Mouse (Mus musculus) hindbrain, embryonic 12.5 days (tissue): Measurements from ENCODE around the gene Mcat. TPM values are rescaled to one million over a fixed set of nuclear protein-coding genes. Genes with fewer than 3 reads are reported as not detected.

Source experiments
- ATAC-seq: fragments of 200-750 bp; cut with Nextera tagmentation; 2 replicates; pipeline ENCODE4 v1.8.0; 2017; ENCODE audit warnings: moderate TSS enrichment; ENCODE audit not compliant: low FRiP score
- H3K27ac ChIP-seq: fragments of 300-500 bp; sonication (generic); 2 replicates; pipeline ENCODE4 v1.5.1; 2016; ENCODE audit warnings: mild to moderate bottlenecking
- H3K27me3 ChIP-seq: fragments of 300-500 bp; sonication (generic); 2 replicates; pipeline ENCODE4 v1.6.1; 2016; ENCODE audit warnings: mild to moderate bottlenecking
- H3K36me3 ChIP-seq: fragments of 300-500 bp; sonication (generic); 2 replicates; pipeline ENCODE4 v1.6.1; 2016; ENCODE audit warnings: mild to moderate bottlenecking
- H3K4me1 ChIP-seq: fragments of 300-500 bp; sonication (generic); 2 replicates; pipeline ENCODE4 v1.6.1; 2016
- H3K4me2 ChIP-seq: fragments of 300-500 bp; sonication (generic); replicated peaks from 2 replicates; pipeline ENCODE4 v1.6.1; 2016; ENCODE audit warnings: mild to moderate bottlenecking
- H3K4me3 ChIP-seq: fragments of 300-500 bp; sonication (generic); 2 replicates; pipeline ENCODE4 v1.5.1; 2016; ENCODE audit warnings: mild to moderate bottlenecking
- H3K9ac ChIP-seq: fragments of 300-500 bp; sonication (generic); 2 replicates; pipeline ENCODE4 v1.6.1; 2016; ENCODE audit warnings: mild to moderate bottlenecking, moderate library complexity
- H3K9me3 ChIP-seq: fragments of 300-500 bp; sonication (generic); replicated peaks from 2 replicates; pipeline ENCODE4 v1.6.1; 2016; ENCODE audit warnings: mild to moderate bottlenecking
- WGBS: fragments of 180-500 bp; shearing (Covaris S2); methylation state at CpG from one replicate; pipeline ENCODE4 v1.1.7; 2016; 5-methylcytosine and 5-hydroxymethylcytosine counted together
- polyA plus RNA-seq: library from polyadenylated mRNA; unstranded; fragments of >200 nt; fragmentation: Nextera tagmentation; extraction: Ambion mirVana; gene quantifications from 2 replicates; pipeline ENCODE4 v1.2.1, GENCODE M21; 2016

Mcat gene
- polyA plus RNA-seq, 1 experiment from 2014 or later: 40.7 TPM

DNA sequence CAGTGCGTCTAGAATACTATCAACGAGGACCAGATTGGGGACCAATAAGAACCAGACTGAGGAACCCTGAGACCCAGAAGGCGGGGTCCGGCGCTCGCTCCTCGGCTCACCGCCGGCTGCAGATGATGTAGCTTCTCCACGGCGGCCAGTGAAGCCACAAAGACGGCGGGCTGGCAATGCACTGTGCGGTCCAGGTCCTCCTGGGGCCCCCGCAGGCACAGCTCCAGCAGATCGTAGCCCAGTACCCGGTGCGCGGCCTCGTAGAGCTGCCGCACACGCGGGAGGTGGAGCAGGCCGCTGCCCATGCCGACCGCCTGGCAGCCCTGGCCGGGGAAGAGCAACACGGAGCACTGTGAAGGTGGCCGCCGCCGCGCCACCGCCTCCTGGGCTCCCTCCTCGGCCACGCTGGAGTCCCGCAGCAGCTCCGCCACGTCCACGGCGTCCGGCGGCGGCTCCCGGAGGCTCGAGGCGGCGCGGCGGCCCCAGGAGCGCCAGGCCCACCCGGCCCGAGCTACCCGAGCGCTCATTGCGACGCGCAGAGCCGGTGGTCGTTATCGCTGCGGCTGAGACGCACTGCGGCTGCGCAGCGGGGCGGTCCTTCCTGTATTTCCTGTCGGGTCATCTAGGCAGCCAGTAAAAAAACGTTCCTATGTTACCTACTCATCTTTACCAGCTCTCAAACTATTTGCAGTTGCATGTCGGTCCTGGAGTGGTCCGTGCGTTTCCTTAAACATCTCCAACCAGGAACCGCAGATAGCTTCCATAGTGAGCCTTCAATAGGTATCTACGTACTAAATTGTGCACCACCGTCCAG, 8.2 kb downstream of the Mcat start:
- H3K27me3 ChIP-seq: no peaks in the 10 kb centered on the region

DNA sequence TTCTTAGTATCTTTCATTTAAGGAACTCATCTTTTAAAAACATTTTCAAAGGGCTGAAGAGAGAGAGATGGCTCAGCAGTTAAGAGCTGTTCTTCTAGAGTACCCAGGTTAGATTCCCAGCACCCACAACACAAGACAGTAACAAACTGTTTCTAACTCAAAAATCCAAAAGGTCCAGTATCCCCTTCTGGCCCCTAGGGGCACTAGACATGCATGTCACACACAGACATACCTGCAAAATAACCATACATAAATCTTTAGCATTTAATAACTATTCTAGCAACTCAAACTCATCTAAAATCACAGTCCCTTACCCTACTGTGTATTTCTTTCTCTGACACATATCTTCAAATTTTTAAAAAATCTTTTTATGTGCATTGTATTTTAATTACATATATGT, 9.8 kb downstream of the Mcat start:
- no peak overlapping the region for H3K27ac ChIP-seq
- no peaks in the 10 kb centered on the region for H3K9me3 ChIP-seq
- H3K4me1 ChIP-seq: peaks cover 7% of the 10 kb centered on the region
- no peak overlapping the region for H3K4me2 ChIP-seq
- peaks cover 30% of the 10 kb centered on the region for H3K36me3 ChIP-seq
- H3K27me3 ChIP-seq: no peaks in the 10 kb centered on the region
- H3K4me3 ChIP-seq: no peak overlapping the region
- no peak for ATAC-seq
- H3K9ac ChIP-seq: no peak overlapping the region

More for the DNA sequence above, 8.2 kb downstream of the Mcat start:
- H3K4me2 ChIP-seq: peak overlapping the region; percentile 83
- peak overlapping the region; percentile 95 for H3K27ac ChIP-seq
- H3K36me3 ChIP-seq: peaks cover 15% of the 10 kb centered on the region
- peaks cover 7% of the 10 kb centered on the region for H3K4me1 ChIP-seq
- no peaks in the 10 kb centered on the region for H3K9me3 ChIP-seq
- ATAC-seq: peak; percentile 85
- under 1% methylated on average over 73 of the region's 74 CpGs for WGBS
- H3K4me3 ChIP-seq: peak overlapping the region; percentile 92
- peak overlapping the region; percentile 98 for H3K9ac ChIP-seq

DNA sequence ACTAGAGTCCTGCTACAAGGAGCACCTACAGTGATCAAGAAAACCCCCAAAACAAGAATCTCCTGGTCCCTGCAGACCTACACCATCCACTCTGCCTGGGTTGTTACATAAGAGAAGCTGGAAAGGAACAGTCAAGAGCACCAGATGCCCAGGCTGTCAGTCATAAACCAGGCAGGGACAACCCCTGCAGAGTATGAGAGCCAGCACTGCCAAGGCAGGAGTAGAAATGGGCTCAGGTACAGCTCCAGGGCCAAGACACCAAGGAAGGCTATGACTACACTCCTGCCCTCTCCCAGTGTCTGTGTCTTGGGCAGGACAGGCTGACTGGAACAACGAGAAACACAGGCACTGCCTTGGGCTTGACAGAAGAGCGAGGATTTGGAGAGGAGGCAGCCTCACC, 13.4 kb downstream of the Mcat start:
- Histone ChIP-seq H3K4me2 (no peak overlapping the region), H3K4me3 (no peak overlapping the region), H3K27ac (no peak overlapping the region), H3K4me1 (peaks cover 7% of the 10 kb centered on the region), H3K9me3 (no peaks in the 10 kb centered on the region), H3K27me3 (no peaks in the 10 kb centered on the region), H3K36me3 (peaks cover 67% of the 10 kb centered on the region), H3K9ac (no peak overlapping the region)
- WGBS: 77% methylated on average over 2 of the region's 2 CpGs
- ATAC-seq: no peak

DNA sequence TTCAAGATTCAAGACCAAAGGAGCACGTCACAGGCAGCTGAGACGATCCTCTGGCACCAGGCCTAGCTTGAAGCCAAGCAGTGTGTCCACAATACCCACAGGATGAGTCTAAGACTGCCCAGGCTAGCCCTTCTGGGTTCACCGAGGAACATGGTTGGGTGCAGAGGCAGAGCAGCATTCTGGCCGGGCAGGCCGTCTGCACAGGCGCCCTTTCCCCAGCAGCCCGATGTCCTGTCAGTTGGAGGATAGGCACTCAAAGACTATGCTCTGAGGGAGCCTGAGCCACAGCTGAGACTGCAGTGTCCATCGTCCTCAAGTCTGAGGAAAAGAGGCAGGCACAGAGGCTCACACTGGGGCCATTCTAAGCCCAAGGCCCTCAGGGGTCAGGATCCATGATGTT, 16.4 kb downstream of the Mcat start:
- no peaks in the 10 kb centered on the region for H3K27me3 ChIP-seq
- H3K27ac ChIP-seq: no peak overlapping the region
- WGBS: 89% methylated on average over 8 of the region's 8 CpGs
- H3K4me2 ChIP-seq: no peak overlapping the region
- H3K9ac ChIP-seq: no peak overlapping the region
- no peaks in the 10 kb centered on the region for H3K9me3 ChIP-seq
- H3K4me3 ChIP-seq: no peak overlapping the region
- no peaks in the 10 kb centered on the region for H3K4me1 ChIP-seq
- peaks cover 64% of the 10 kb centered on the region for H3K36me3 ChIP-seq
- ATAC-seq: no peak

DNA sequence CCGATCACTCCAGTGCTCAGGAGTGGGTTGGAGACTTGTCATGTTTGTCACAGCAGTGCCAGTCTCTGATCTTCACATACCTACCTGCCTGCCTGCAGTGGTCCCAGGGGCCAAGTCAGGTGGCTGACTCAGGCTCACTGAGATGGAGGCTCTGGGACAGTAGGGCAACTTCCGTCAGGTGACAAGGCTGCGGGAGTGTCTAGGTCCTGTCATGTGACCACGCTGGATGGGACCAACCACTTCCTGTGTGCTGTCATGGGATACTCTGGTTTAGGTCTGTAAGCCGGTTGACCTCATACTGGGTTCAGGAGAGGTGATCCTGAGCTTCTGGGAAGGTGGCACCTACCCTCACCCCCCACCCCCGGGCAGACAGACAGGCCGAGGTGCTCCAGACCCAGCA, 17.6 kb downstream of the Mcat start:
- Histone ChIP-seq H3K27me3 (no peaks in the 10 kb centered on the region), H3K4me3 (no peak overlapping the region), H3K9ac (no peak overlapping the region), H3K27ac (no peak overlapping the region), H3K4me1 (no peaks in the 10 kb centered on the region), H3K36me3 (peaks cover 60% of the 10 kb centered on the region), H3K4me2 (no peak overlapping the region), H3K9me3 (no peaks in the 10 kb centered on the region)
- ATAC-seq: no peak
- WGBS: 90% methylated on average over 7 of the region's 7 CpGs

DNA sequence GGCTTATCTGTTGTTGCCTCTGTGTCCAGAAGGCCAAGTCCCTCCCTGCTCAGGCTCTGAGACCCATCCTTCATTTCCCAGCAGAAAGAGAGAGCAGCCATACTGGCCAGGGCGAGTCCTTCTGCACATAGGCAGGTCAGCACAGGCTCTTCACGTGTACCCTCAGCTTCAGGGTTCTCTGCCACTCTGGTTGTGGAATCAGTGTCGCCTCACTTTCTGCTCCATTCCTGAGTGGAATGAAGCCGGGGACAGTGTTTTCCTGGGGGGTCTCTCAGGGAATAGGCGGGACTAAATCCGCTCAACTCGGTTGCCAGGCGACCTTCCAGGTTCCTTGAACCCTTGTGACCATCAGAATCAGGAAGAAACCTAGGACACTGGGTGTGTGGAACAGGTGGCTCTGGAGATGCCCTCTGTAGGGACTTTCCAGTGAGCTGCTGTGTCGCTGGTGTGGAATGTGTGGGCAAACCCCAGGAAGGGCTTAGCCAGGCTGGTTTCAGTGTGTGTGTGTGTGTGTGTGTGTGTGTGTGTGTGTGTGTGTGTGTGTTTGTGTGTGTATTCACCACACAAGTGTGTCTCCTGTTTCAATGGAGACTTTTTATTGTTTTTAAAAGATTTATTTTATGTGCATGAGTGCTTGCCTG, 21.8 kb downstream of the Mcat start:
- Histone ChIP-seq H3K4me2 (no peak overlapping the region), H3K27ac (no peak overlapping the region), H3K4me1 (no peaks in the 10 kb centered on the region), H3K9ac (no peak overlapping the region), H3K27me3 (no peaks in the 10 kb centered on the region), H3K9me3 (no peaks in the 10 kb centered on the region), H3K36me3 (peaks cover 17% of the 10 kb centered on the region), H3K4me3 (no peak overlapping the region)
- 87% methylated on average over 9 of the region's 9 CpGs for WGBS
- no peak for ATAC-seq

DNA sequence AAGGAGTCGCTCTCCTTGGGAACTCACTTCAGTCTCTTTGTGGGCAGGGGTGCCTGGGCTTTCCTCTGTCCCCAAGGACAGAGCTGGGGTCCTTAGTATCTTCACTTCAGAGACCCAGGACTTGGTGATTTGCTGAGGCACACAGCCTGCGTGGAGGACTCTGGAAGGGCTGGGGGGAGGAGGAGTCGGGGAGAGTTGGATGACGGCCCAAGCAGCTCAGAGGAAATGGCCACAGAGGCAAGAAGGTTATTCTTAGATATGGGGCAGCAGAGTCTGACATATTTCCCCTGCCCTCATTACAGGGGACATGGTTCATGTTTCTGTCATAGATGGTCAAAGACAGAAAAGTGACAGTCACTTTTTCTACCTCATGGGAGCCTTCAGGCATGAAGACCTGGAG, 23.7 kb downstream of the Mcat start:
- ATAC-seq: no peak
- Histone ChIP-seq H3K4me1 (no peaks in the 10 kb centered on the region), H3K4me2 (no peak overlapping the region), H3K27me3 (no peaks in the 10 kb centered on the region), H3K27ac (no peak overlapping the region), H3K9ac (no peak overlapping the region), H3K36me3 (no peaks in the 10 kb centered on the region), H3K9me3 (no peaks in the 10 kb centered on the region), H3K4me3 (no peak overlapping the region)
- 80% methylated on average over 4 of the region's 4 CpGs for WGBS

DNA sequence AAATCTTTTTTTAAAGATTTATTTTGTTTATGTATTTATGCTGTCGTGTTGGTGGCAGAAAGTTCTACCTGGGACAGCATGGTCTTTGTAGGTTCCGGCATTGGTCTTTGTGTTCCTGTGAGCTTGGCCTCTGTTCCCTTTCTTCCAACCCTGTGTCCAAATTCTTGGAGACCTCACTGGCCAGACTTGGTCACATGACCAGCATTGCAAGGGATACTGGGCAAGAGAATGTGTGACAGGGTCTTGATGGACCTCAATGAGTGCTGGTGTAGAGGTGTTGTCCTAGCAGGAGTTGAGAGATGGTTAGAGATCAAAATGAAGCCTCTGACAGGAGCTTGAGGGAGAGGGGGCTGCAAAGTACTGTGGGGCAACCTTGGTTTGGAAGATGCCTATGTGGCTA, 24.7 kb downstream of the Mcat start:
- Histone ChIP-seq H3K9ac (no peak overlapping the region), H3K27me3 (no peaks in the 10 kb centered on the region), H3K4me3 (no peak overlapping the region), H3K4me2 (no peak overlapping the region), H3K27ac (no peak overlapping the region), H3K36me3 (no peaks in the 10 kb centered on the region), H3K9me3 (no peaks in the 10 kb centered on the region), H3K4me1 (no peaks in the 10 kb centered on the region)
- 94% methylated on average over 2 of the region's 2 CpGs for WGBS
- ATAC-seq: no peak

DNA sequence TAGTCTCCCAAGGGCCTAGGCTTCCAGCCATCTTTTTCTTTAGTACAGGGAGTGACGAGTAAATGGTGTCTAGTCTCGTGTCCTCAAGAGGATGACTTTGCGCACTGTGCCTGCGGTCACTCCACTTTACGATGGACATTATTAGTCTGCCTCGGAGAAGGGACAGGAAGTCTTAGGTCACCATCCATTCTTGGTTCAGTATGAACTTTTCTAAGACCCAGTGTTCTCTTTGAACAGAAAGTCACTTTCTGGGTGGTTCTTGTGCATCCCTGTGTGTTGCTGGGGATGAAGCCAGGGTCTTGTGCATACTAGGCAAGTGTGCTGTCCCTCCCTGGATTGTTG, 27.7 kb downstream of the Mcat start:
- no peaks in the 10 kb centered on the region for H3K4me1 ChIP-seq
- no peak overlapping the region for H3K27ac ChIP-seq
- no peaks in the 10 kb centered on the region for H3K27me3 ChIP-seq
- ATAC-seq: no peak
- 91% methylated on average over 6 of the region's 6 CpGs for WGBS
- H3K4me3 ChIP-seq: no peak overlapping the region
- H3K9me3 ChIP-seq: no peaks in the 10 kb centered on the region
- no peak overlapping the region for H3K4me2 ChIP-seq
- H3K36me3 ChIP-seq: no peaks in the 10 kb centered on the region
- H3K9ac ChIP-seq: no peak overlapping the region

DNA sequence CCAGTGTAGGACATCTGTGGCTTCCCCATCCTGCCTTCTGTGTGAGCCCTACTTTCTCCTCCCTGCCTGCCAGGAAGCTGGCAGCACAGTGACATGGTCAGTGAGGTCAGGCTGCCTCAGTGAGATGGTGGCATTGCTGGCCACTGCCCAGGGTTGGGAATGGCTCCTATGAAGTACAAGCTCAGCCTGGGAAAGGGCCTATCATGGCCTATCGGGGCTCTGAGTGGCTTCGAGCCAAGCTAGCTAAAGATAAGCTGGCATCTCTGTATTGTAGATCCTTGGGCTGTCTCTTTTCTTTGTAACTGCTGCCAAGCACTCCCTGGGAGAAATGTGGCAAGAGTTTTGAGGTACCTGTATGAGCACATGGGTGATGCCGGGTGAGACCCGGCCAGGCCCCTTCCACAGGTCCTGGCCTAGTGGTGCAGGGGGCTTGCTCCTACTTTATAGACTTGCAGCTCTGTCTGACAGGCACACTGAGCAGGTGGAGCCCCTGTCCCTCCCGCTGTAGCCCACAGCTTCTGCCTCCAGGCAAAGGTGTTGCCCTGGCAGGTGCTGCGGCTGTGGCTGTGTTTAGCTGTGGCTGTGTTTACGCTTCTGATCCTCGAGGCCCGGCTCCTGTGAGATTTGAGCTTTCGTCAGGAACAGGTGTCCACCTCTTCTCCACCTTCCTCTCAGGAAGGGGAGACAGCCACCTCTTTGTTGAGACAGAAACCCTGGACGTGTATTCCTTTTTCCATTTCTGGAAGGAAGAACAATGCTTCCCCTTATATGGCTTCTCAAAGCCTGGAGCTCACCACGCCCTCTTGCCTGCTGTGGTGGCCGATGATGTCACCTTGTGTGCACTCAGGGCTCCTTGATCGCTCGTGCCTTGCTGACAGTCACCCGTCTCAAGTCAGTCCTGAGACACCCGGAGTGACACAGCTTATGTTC, 28.4 kb downstream of the Mcat start:
- Histone ChIP-seq H3K4me2 (no peak overlapping the region), H3K4me1 (no peaks in the 10 kb centered on the region), H3K27me3 (no peaks in the 10 kb centered on the region), H3K9me3 (no peaks in the 10 kb centered on the region), H3K9ac (no peak overlapping the region), H3K36me3 (no peaks in the 10 kb centered on the region), H3K27ac (no peak overlapping the region), H3K4me3 (no peak overlapping the region)
- no peak for ATAC-seq
- 79% methylated on average over 17 of the region's 17 CpGs for WGBS

DNA sequence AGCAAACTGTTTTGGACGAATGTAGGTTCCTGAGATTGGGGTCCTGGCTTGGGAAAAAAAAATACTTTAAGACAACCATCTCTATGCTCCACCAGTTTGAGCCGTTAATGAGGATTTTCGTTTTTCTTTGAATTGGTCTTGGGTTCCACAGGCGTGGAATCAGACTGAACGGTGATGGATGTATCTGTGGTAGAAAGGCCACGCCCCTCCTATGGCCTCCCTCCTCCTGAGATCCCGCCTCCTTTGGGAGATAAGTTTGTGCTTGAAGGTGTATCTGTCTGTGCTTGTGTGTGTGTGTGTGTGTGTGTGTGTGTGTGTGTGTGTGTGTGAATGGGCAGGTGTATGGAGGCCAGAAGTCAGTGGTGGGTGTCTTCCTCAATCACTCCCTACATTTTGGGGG, 31.0 kb downstream of the Mcat start:
- no peak overlapping the region for H3K27ac ChIP-seq
- no peak overlapping the region for H3K4me3 ChIP-seq
- no peak for ATAC-seq
- no peak overlapping the region for H3K9ac ChIP-seq
- no peak overlapping the region for H3K4me2 ChIP-seq
- peaks cover 18% of the 10 kb centered on the region for H3K27me3 ChIP-seq
- no peaks in the 10 kb centered on the region for H3K4me1 ChIP-seq
- no peaks in the 10 kb centered on the region for H3K36me3 ChIP-seq
- no peaks in the 10 kb centered on the region for H3K9me3 ChIP-seq
- WGBS: 79% methylated on average over 7 of the region's 7 CpGs

DNA sequence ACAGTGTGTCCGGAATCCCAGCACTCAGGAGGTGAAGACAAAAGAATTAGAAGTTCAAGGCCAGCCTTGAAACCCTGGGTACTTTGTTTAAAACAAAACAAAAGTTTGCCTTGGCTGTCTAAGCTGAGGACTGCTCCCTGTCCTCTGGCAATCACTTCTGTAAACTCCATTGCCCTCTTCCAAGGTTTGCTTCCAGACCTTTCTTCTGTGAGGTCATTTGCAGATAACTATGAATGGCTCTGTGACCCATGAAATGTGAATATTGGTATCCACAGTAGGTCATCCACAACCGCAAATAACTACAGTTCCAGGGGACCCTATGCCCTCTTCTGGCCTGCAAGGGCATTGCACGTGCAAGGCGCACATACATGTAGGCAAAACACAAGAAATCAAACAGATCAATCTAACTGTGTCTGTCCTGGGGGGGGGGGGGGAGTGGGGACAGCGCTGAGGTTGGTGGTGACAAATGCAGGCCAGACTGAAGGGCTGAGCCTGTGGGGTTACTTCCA, 31.6 kb downstream of the Mcat start:
- Histone ChIP-seq H3K9me3 (no peaks in the 10 kb centered on the region), H3K4me1 (peaks cover 4% of the 10 kb centered on the region), H3K36me3 (no peaks in the 10 kb centered on the region), H3K4me3 (no peak overlapping the region), H3K4me2 (no peak overlapping the region), H3K27ac (no peak overlapping the region), H3K9ac (no peak overlapping the region), H3K27me3 (peaks cover 24% of the 10 kb centered on the region)
- ATAC-seq: no peak
- WGBS: 82% methylated on average over 5 of the region's 5 CpGs
